Mouse (Mus musculus) retina, postnatal 1 day (tissue): ENCODE results near the gene Grk4.

Source experiments
- DNase-seq: peaks from one replicate; pipeline ENCODE4 v3.0.0-alpha.2; 2012

The Grk4 gene

DNA sequence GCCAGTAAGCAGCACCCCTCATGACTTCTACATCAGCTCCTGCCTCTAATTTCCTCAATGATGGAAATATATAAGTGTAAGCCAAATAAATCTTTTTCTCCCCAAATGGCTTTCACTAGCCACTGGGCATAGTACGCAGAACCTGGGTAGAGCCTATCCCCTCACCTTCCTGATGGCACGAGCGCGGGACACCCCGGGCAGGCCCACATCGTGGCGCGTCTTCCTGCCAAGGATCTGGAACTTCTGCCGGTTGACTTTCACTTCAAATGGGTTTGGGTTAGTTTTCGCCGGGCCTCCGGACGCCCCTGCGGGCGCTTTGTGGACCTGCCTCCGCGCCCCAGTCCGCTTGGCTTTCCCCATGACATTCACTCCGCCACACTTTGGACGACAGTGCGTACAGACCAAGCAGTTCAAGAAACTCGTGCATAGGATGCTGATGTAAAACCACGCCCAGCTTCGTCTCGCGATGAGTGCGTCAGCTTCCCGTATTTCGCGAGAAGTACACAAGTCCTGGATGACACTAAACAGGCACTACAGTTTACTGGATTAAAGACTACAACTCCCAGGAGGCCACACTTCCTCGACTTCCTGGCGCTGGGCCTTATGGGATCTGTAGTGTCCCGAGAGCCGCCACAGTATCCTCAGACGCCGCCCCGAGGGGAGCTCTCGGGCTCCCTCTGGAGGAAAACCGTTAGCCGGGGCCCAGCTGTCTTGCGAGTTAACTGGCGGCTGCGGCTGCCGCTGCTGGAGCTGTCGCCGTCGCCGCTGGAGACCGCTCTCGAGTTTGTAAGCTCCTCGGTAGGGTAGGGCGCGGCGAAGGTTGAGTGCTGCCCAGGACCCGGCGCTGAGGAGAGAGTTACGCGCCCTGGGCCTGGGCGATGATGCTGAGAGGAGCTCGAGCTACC, at the start of gene Grk4, which contains the start of gene Nop14:
Gene Grk4, plus strand, starts transcription at position 694 of the 905 bp plus-strand sequence.
Gene Nop14, minus strand, starts transcription at position 463 of the 905 bp plus-strand sequence.
- DNase-seq: peak; percentile 100

DNA sequence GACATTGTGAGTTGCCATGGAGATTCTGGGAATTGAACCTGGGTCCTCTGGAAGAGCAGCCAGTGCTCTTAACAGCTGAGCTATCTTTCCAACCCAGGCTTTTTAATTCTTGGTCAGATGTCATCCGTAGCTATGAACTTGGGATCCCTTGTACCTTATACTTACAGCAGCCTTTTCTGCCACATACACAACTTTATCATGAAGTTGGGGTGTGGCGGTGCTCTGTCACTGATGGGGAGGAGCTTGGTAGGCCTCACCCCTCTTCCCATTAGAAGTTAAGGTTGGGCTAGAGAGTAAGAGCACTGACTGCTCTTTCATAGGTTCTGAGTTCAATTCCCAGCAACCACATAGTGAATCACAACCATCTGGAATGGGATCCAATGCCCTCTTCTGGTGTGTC, 27.2 kb upstream of the Grk4 start:
- DNase-seq: no peak

GRCm38 (mm10) chr5:34633641-34634040, 26.5 kb upstream of the Grk4 start:
- no peak for DNase-seq

GRCm38 (mm10) chr5:34634746-34635400, 25.3 kb upstream of the Grk4 start:
- DNase-seq: no peak

DNA sequence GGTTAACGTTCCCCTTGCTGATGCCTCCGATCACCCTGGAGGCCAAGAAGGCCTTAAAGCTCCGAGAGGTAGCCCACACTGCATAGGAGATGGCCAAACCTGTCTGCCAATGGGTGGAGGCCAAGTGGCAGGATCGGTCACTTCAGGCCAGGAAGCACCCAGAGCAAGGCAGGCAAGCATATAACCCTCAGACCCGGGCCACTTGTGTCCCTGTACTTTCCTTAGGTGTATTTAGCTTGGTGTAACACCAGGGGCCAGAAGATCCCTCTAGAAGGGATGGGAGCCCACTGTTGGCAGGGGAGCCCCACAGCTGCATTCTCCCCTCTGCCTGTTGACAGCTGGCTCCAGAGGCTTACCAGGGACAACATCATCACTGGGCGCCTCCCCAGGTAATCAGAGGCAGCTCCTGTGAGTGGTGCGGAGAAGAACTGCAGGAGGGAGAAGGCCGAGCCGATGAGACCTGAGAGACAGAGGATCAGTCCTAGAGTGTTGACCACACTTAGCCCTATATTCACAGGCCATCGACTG, 24.4 kb upstream of the Grk4 start:
- DNase-seq: peak; percentile 15

DNA sequence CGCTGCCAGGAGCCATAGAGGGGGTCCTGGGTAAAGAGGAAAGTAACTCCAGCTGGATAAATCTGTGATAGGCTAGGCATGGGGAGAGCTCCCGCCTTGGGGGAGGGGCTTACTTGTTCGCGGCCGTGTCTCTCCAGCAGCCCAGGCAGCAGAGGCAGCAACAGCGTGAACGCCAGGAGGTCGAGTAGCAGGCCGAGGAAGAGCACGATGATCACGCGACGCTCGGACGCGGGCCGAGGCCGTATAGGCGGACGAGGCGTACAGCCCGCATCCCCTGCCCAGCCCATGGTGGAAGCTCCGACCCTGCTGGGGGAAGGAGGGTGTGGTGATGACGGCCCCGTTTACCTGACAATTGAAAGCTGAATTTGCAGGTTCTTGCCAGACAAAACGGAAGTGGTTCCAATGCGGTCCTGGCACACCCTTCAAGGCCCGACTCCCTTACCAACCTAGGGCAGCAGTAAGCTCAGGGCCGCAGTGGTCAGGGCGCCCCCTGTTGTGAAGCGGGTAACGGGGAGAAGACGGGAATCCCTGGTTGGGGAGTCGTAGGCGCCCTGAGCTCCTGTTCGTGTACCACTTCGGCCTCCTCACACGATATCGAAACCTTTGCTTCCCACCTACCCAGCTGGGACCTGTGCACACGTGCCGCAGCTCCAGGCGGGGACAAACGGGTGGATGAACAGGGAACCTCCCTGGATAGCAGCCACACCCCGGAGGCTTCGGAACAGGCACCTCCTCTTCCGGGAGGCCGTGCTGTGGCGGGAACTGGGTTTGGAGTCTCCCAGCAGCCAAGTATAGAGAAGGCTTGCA, 23.5 kb upstream of the Grk4 start, which contains the start of gene Mfsd10:
Gene Mfsd10, minus strand, starts transcription at position 732 of the 807 bp plus-strand sequence.
- DNase-seq: peak; percentile 89

DNA sequence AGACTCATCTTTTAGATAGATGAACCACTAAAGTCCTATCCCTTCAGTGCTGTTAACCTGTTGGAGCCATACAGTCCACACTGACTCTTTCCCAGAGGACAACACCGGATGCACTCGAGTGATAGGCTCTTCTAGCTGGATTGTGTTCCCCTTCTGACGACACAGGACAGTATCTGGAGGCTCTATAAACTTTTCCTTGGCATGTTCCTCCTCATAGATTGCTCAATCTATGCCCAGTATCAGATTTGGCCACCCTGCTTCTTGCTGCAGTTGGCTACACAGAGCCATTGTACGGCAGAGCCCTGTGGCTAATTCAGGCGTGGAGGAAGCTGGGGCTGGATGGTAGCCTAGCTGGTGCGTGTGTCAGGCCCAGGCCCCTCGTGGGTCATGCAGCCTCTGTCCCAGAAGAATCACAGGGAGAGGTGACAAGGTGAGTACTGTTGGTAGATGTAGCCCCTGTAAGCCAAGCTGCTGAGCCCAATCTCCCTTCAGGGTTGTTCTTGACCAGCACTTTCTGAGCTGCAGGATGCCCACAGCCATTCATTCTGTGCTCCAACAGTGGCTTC, 22.5 kb upstream of the Grk4 start:
- DNase-seq: no peak

DNA sequence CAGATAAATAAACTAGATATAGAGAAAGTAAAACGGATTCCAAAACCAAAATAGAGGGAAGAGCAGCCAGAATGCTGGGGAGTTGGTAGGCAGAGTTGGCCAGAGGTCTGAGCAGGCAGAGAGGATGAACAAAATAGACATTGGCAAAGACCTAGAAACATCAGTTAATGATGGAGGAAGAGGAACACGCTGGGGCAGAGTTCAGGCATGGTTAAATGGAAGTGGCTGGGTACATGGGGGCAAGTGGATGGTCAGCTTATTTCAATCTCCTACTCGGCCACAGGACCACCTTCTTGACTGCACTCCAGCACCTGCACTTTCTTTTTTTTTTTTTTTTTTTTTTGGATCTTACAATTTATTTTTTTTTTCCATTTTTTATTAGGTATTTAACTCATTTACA, 18.2 kb upstream of the Grk4 start:
- no peak for DNase-seq

DNA sequence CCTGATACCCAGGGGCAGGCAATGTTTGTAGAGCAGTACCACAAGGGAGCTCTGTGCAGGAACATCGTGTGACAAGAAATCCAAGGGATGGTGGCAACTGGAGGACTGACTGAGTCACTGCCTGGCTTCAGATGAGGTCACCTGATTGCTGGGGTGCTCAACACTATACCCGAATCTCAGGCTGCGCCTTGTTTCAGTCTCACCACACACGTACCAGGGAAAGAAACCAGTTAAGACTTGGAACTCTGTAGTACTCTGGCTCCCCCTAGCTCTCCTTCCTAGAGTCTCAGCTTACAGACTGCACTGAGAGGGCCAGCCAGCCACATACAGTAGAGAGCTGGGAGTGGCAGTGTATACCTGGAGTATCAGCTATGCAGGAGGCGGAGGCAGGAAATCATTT, 17.2 kb upstream of the Grk4 start:
- peak; percentile 68 for DNase-seq

GRCm38 (mm10) chr5:34647581-34647980, 12.6 kb upstream of the Grk4 start:
- DNase-seq: peak; percentile 79

DNA sequence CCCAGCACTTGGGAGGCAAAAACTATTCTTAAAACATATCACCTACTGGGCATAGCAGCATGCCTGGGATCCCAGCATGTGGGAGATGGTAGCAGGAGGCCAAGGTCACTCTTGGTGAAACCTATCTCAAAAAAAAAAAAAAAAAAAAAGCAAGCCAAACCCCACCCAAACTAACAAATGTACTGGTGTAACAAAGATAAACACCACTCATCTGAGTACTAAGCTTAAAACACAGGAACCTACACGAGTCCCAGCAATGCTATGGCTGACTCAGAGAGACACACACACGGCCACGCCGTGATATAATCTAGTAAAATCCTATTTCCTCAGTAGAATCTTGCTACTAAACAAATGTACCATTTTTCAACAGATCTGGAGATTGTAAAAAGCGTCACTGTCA, 7.2 kb upstream of the Grk4 start:
- no peak for DNase-seq

GRCm38 (mm10) chr5:34654881-34655280, 5.3 kb upstream of the Grk4 start:
- DNase-seq: no peak

GRCm38 (mm10) chr5:34657556-34657955, 2.6 kb upstream of the Grk4 start:
- no peak for DNase-seq

DNA sequence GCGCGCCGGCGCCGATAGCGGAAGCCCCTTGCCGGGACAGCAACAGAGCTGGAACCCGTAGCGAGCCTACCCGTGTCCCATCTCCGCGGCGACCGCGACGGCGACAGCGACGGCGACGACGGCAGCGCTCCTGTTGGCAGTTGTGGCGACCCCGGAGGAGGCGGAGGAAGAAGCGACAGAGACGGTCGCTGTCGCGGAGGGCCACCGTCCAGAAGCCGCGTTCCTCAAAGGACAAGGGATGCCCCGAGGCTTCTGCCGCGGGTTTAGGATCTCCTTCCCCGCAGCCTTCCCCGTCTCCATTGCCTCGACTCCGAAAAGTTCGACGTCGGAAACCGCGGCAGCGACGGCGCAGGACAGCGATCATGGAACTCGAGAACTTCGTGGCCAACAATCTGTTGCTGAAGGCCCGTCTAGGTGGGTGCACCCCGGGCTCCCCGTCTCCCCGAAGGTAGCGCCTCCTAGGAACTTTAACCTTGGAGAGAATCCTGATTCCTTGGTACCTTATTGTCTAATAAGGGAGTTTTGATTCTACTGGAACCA, 482 bp downstream of the Grk4 start:
- DNase-seq: no peak

DNA sequence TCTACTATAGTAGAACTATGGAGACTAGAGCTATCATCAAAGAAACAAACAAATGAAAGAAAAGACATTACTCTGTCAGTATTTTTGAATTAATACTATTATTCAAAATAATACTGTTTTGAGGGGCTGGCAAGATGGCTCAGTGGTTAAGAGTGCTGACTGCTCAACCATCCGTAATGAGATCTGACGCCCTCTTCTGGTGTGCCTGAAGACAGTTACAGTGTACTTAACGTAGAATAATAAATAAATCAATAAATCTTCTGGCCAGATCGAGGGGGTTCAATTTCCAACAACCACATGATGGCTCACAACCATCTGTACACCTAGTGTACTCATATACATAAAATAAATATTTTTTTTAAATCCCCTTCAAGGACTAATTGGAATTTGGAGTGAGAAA, 1.7 kb downstream of the Grk4 start:
- DNase-seq: no peak

DNA sequence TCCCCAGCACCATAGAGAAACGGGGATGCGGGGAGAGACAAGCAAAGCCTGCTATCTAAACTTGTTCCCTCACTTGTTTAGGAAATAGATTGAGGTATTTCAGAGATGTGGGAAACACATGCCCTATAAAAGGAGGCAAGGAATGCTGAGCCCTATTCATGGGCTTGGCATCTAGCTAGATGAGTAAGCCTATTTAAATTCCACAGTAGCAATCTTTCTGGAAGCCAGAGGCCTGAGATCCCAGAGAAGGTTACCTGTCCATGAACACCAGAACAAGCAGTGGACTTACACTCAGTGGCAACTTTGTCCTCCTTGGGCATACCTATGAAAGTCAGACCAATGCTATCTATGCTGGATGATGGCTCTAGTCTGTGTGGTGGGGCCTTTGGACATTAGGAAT, 3.1 kb downstream of the Grk4 start:
- DNase-seq: no peak

- DNase-seq: no peak
These were observed 9.3 kb downstream of the Grk4 start for GRCm38 (mm10) chr5:34669493-34669892.

DNA sequence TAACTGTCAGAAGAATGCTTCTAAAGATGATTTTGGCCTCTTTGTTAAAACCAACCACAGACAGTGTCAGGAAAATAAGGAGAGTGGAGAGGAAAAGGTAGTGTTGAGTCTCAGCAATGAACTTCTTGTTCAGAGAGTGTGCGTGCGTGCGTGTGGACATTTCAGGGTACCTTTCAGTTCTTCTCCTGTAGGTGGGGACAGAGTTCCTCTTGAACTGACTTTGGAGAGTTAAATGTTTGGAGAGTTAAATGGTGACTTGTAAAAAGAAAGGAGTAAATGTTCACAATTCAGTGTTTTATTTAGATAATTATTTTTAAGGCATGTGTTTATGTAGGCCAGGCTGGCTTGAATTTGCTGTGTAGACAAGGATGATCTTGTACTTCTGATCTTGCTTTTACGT, 10.1 kb downstream of the Grk4 start:
- no peak for DNase-seq

GRCm38 (mm10) chr5:34689868-34690267, 29.7 kb downstream of the Grk4 start:
- DNase-seq: no peak

DNA sequence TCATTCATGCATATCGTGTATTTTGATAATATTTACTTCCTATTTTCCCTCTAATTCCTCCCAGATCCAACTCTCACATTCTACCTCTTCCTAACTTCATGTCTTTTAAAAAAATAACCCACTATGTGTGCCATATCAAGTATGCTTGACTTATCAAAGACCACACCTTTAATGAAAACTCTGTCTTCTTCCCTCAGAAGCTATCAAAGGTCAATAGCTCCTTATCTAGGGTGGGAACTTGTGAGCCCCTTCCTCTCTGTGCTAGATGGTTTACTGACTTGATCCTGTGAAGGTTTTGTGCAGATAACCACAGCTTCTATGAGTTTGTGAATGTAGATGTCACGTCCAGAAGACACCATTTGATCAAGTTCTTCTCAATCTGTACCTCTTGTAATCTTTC, 32.6 kb downstream of the Grk4 start:
- no peak for DNase-seq

DNA sequence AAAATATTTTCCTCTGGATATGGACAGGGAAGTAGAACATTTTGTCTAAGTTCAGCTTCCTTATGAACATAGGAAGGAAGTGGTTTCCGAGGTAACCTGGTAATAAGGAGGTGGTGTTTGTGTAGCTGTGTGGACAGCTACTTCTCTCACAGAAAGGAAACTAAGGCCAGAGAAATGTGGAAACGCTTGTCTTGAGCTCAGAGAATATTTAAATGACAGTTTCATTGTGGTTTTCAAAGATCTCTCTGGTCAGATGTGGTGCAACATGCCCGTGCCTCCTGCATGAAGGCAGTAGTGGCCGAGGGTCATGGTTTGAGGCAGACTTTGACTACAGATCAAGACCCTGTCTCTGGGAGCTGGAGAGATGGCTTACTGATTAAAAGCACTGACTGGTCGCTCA, 35.3 kb downstream of the Grk4 start:
- DNase-seq: no peak

DNA sequence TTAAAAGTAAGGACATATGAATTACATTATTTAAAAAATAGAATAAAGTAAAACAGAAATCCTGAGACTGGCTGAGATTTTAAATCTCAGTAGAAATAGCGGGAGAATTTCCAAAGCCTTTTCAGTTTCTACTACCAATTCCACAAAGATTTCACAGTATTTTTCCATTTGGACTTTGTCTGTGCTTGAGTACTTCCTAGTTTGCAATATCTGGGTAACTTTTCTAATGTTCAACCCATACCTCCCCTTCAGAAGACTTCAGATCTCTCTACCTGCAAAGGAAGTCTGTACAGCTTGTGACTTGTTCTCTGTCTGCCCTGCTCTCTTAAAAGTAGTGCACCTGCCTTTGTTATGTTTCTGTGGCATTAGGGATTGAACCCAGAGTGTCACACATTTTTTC, 48.3 kb downstream of the Grk4 start:
- no peak for DNase-seq
